Mouse (Mus musculus) E14TG2a.4 (cell line): ENCODE measurements at regions not wholly inside any gene's neighbourhood (a gene's known extent, or its start where the extent isn't known, plus 50 kb on each side); places are given as distances from the start of the nearest gene placed in this dataset.

Experiments used
- H3K27me3 ChIP-seq: 2 replicates; pipeline ENCODE4 v1.6.1; 2014; ENCODE audit warnings: low read length, control low read depth; ENCODE audit not compliant: insufficient read depth
- H3K36me3 ChIP-seq: 2 replicates; pipeline ENCODE4 v1.6.1; 2014; ENCODE audit warnings: low read length, control low read depth; ENCODE audit not compliant: insufficient read depth
- H3K4me1 ChIP-seq: replicated peaks from 2 replicates; pipeline ENCODE4 v1.6.1; 2014; ENCODE audit warnings: low read depth, low read length, control low read depth
- H3K4me3 ChIP-seq: replicated peaks from 2 replicates; pipeline ENCODE4 v1.5.1; 2014; ENCODE audit warnings: mild to moderate bottlenecking, low read length
- H3K9me3 ChIP-seq: 2 replicates; pipeline ENCODE4 v1.6.1; 2014; ENCODE audit warnings: low read length, control low read depth
- CTCF ChIP-seq: conservative IDR thresholded peaks from 2 replicates; pipeline ENCODE4 v1.5.1; 2014; ENCODE audit warnings: low read length
- NANOG ChIP-seq: IDR thresholded peaks from 2 replicates; pipeline ENCODE4 v1.6.1; 2014; ENCODE audit warnings: borderline replicate concordance, low read length, mixed read lengths
- POU5F1 ChIP-seq: IDR thresholded peaks from 2 replicates; pipeline ENCODE4 v1.6.1; 2014; ENCODE audit warnings: low read length, borderline replicate concordance

DNA sequence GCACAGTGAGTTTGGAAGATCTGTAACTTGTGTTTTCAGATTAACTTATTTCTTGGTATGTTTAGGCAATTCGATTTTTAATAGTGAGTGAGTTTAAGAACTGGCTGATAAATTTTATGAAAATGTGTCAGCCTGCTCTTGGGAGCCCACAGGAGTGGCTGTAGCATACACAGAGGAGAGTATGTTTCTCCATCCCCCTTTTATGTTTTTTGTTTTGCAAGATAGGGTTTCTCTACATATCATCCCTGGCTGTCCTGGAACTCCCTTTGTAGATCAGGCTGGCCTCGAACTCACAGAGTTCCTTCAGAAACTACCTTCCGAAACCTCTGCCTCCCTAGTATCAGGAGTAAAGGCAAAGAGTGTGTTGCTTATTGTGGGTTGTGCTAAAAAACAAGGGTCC is 124.2 kb upstream of the Cpm start:
- TF ChIP-seq POU5F1, result no peak
- TF ChIP-seq NANOG, result no peak
- TF ChIP-seq CTCF, result no peak
- Histone ChIP-seq H3K4me3 (no peak overlapping the region), H3K9me3 (no peaks in the 10 kb centered on the region), H3K27me3 (peaks cover 11% of the 10 kb centered on the region), H3K36me3 (no peaks in the 10 kb centered on the region), H3K4me1 (no peaks in the 10 kb centered on the region)

DNA sequence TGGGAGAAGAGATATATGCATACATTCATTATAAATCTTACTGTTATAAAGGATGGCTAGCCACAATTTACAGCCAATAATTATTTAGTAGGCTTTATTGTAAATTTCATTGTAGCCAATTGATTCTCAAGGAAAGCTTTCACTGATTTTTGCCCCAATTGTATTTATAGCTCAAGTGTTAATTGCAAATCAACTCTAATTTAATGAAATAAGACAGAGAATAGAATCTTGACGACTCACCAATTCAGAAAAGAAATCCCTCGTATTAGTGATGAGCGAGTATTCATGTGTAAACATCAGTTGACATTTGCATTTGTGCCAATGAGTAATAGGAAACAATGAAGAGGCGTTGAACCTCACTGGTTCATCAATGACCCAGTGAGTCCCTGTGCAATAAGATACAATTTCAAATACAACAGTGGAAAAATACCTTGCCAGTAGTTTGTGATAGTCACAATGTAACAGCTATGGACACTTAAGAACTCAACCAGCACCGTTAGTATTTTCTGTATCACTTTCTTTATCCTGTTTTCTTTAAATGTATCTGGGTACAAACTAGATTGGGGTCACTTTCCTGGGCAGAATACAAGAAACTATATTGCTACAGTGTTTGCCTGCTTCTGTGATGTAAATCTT is 124.6 kb upstream of the Cpsf6 start:
- no peak overlapping the region for H3K4me3 ChIP-seq
- TF ChIP-seq POU5F1 (no peak), NANOG (no peak), CTCF (no peak)
- no peaks in the 10 kb centered on the region for H3K4me1 ChIP-seq
- no peaks in the 10 kb centered on the region for H3K9me3 ChIP-seq
- no peaks in the 10 kb centered on the region for H3K36me3 ChIP-seq
- peaks cover 11% of the 10 kb centered on the region for H3K27me3 ChIP-seq

GRCm38 (mm10) chr10:117503222-117504184 is 123.7 kb upstream of the Cpsf6 start:
- TF ChIP-seq POU5F1 (no peak), NANOG (no peak)
- Histone ChIP-seq H3K36me3 (no peaks in the 10 kb centered on the region), H3K27me3 (peaks cover 12% of the 10 kb centered on the region), H3K9me3 (no peaks in the 10 kb centered on the region), H3K4me3 (no peak overlapping the region), H3K4me1 (peaks cover 3% of the 10 kb centered on the region; the same call in 1 of the 2 replicates)

DNA sequence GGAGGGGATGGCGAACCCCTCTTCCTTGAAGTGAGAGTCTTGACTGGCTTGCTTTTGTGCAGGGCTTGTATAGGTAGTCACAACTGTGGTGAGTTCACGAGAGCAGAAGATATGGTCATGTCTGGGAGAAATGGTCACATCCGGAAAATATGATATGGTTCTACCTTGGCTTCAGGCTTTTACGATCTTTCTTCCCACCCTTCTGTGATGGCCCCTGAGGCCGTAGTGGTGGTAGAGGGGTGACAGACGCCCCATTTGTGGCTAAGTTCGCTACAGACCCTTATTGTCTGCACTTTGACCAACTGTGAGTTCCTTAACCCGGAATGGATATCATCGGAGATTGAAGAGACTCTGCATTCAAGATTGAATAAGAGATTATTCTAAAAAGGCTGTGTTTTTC is 122.9 kb upstream of the Cpsf6 start:
- peaks cover 4% of the 10 kb centered on the region; the same call in 1 of the 2 replicates for H3K4me1 ChIP-seq
- H3K9me3 ChIP-seq, result no peaks in the 10 kb centered on the region
- H3K27me3 ChIP-seq, result peaks cover 19% of the 10 kb centered on the region
- TF ChIP-seq NANOG (no peak), POU5F1 (no peak), CTCF (no peak)
- H3K36me3 ChIP-seq, result no peaks in the 10 kb centered on the region
- H3K4me3 ChIP-seq, result no peak overlapping the region

- Histone ChIP-seq H3K27me3 (peaks cover 19% of the 10 kb centered on the region), H3K36me3 (no peaks in the 10 kb centered on the region), H3K4me3 (no peak overlapping the region), H3K4me1 (peaks cover 4% of the 10 kb centered on the region; the same call in 1 of the 2 replicates), H3K9me3 (no peaks in the 10 kb centered on the region)
- TF ChIP-seq POU5F1 (no peak), NANOG (no peak), CTCF (no peak)
These were observed 122.3 kb upstream of the Cpsf6 start for GRCm38 (mm10) chr10:117502135-117502534.

DNA sequence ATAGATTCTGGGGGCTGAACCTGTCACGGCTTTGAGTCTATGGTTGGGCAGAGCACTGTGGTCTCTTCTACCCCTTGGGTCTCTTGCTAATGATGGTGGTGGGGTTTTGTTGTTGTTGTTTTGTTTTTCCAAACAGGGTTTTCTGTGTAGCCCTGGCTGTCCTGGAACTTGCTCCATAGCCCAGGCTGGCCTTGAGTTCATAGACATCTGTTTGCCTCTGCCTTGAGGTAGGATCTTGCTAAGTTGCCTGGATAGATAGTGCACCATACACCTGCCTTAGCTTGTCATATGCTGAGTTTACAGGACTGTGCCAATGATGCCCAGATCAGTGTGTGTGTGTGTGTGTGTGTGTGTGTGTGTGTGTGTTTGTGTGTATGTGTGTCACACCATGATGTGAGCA is 121.6 kb upstream of the Cpsf6 start:
- Histone ChIP-seq H3K4me3 (no peak overlapping the region), H3K36me3 (no peaks in the 10 kb centered on the region), H3K27me3 (peaks cover 17% of the 10 kb centered on the region), H3K9me3 (no peaks in the 10 kb centered on the region), H3K4me1 (peaks cover 5% of the 10 kb centered on the region)
- no peak for TF ChIP-seq CTCF
- no peak for TF ChIP-seq NANOG
- no peak for TF ChIP-seq POU5F1

DNA sequence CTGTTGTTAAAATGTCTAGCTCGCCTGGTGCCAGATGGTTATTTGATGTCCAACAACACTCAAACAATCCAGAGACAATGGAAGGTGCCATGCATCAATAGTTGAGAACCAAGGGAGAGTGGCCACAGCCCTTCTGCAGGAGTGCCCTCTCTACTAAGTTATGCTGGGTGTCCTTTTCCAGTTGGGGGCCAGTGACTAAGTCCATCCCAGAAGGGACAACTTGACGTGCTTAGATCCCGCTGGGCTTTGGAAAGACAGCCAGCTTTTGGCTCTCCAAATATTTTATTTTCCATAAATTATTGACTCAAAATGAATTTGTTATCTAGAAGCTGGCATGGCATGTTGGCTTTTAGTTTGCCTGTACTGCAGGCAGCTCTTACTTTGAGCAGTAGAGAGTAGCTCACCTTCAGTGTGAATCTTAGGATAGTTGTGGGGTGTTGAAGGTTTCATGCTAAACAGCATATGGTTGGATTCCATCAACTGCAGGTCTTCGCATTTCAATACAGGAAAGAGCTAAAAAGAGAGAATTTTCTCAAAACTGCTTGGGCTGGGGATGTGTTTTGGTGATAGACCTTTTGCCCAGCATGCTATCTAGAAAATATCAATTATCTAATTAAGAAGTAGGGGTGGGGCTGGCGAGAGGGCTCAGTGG is 120.8 kb upstream of the Cpsf6 start:
- H3K27me3 ChIP-seq, result peaks cover 21% of the 10 kb centered on the region

GRCm38 (mm10) chr10:117499864-117500453 is 120.1 kb upstream of the Cpsf6 start:
- Histone ChIP-seq H3K4me3 (no peak overlapping the region), H3K27me3 (peaks cover 21% of the 10 kb centered on the region), H3K36me3 (no peaks in the 10 kb centered on the region), H3K4me1 (peaks cover 12% of the 10 kb centered on the region), H3K9me3 (no peaks in the 10 kb centered on the region)
- TF ChIP-seq NANOG, result no peak
- TF ChIP-seq POU5F1, result no peak
- TF ChIP-seq CTCF, result no peak

More for the DNA sequence above, 120.8 kb upstream of the Cpsf6 start:
- no peak overlapping the region for H3K4me3 ChIP-seq
- TF ChIP-seq CTCF (no peak), POU5F1 (no peak), NANOG (no peak)
- no peaks in the 10 kb centered on the region for H3K9me3 ChIP-seq
- H3K4me1 ChIP-seq, result peaks cover 12% of the 10 kb centered on the region
- H3K36me3 ChIP-seq, result no peaks in the 10 kb centered on the region
